In genomic region chr14:75834251-75834738, GRCm38 (mm10) we compare ENCODE assay signal across 8 mouse cellular contexts. TPM values are rescaled to one million over a fixed set of nuclear protein-coding genes. Genes with fewer than 3 reads are reported as not detected.
DNase-seq lines count a peak whose midpoint lies in the region; TF ChIP-seq lines count a peak whose summit lies in the region.

No protein-coding gene starts in this region.

- H3K9me3 ChIP-seq in limb, embryonic 10.5 days (replicated peaks), result no peaks in the 10 kb centered on the region
- no peaks in the 10 kb centered on the region for H3K9me3 ChIP-seq in midbrain, embryonic 10.5 days (replicated peaks)

- H3K4me3 ChIP-seq in limb, embryonic 10.5 days, result peak overlapping the region; percentile 58
- H3K4me3 ChIP-seq in midbrain, embryonic 10.5 days, result peak overlapping the region; percentile 63
- peak overlapping the region; percentile 64 for H3K4me3 ChIP-seq in spleen, adult 2 months (ENCODE audit: extremely low read depth, insufficient read depth, insufficient read length)

- no peak; the same call in 1 of the 2 replicates for TF ChIP-seq POLR2A in spleen, adult 2 months (IDR thresholded peaks at IDR 0.05; ENCODE audit: low read depth, low read length)

- H3K27ac ChIP-seq in limb, embryonic 10.5 days, result peak overlapping the region; percentile 96
- peak overlapping the region; percentile 95 for H3K27ac ChIP-seq in midbrain, embryonic 10.5 days (replicated peaks)
- H3K27ac ChIP-seq in spleen, adult 2 months (ENCODE audit: insufficient read depth, low read length), result peak overlapping the region; percentile 87

- no peaks in the 10 kb centered on the region for H3K36me3 ChIP-seq in limb, embryonic 10.5 days
- no peaks in the 10 kb centered on the region for H3K36me3 ChIP-seq in midbrain, embryonic 10.5 days
- no peaks in the 10 kb centered on the region for H3K36me3 ChIP-seq in spleen, adult 2 months (ENCODE audit: control insufficient read depth, insufficient read depth, low read length)

- peak; percentile 44 for DNase-seq in cerebellum, adult 9-10 months
- DNase-seq in cerebellum, postnatal 4 days (ENCODE audit: low spot score in 2 of 2), result no peak
- DNase-seq in c-Kit-positive CD71-positive TER-119-positive erythroid progenitor cells, embryonic 14.5 days (ENCODE audit: low spot score), result peak; percentile 84
- DNase-seq in gastrocnemius, postnatal 10 days, result peak; percentile 36
- DNase-seq in hindlimb bud, embryonic 11.5 days (ENCODE audit: extremely low spot score, low read depth, low spot score), result peak; percentile 96
- peak; percentile 77 for DNase-seq in limb, embryonic 10.5 days (ENCODE audit: low spot score)
- DNase-seq in midbrain, embryonic 10.5 days (ENCODE audit: low spot score), result peak; percentile 82
- peak; percentile 35 to 80 for DNase-seq in spleen, adult 2 months (ENCODE audit: low read depth in 1 of 2, low spot score in 2 of 2)

- TF ChIP-seq CTCF in spleen, adult 2 months (IDR thresholded peaks at IDR 0.05; ENCODE audit: extremely low read depth, insufficient read depth, insufficient read length, insufficient replicate concordance), result no peak

- peaks cover 42% of the 10 kb centered on the region for H3K4me1 ChIP-seq in limb, embryonic 10.5 days
- peaks cover 34% of the 10 kb centered on the region for H3K4me1 ChIP-seq in midbrain, embryonic 10.5 days
- no peaks in the 10 kb centered on the region; the same call in 1 of the 2 replicates for H3K4me1 ChIP-seq in spleen, adult 2 months (ENCODE audit: control insufficient read depth, insufficient read depth, insufficient read length)

- H3K27me3 ChIP-seq in limb, embryonic 10.5 days (ENCODE audit: low read depth, poor library complexity, severe bottlenecking), result no peaks in the 10 kb centered on the region
- H3K27me3 ChIP-seq in midbrain, embryonic 10.5 days (ENCODE audit: low read depth, poor library complexity, severe bottlenecking), result peaks cover under 1% of the 10 kb centered on the region
- H3K27me3 ChIP-seq in spleen, adult 2 months (ENCODE audit: control insufficient read depth, insufficient read depth, low read length), result no peaks in the 10 kb centered on the region

- whole genome bisulfite sequencing in limb, embryonic 10.5 days, result under 1% methylated on average over 10 of the region's 10 CpGs
- under 1% methylated on average over 10 of the region's 10 CpGs for WGBS in midbrain, embryonic 10.5 days
- WGBS in spleen, adult 2 months, result under 1% methylated on average over 10 of the region's 10 CpGs

RNA-seq across cellular contexts. Expression of gene Tpt1, which starts 10.6 kb away (rescaled TPM):
- total RNA-seq in gastrocnemius, postnatal 10 days (2021), result 1,000 to 10,000 TPM; 3,326 to 3,432 TPM
- polyA plus RNA-seq in limb, embryonic 10.5 days (2016; fragmentation: Nextera tagmentation; extraction: Ambion mirVana), result 830 and 926 TPM in 2 replicates
- polyA plus RNA-seq in midbrain, embryonic 10.5 days (2016; fragmentation: Nextera tagmentation; extraction: Ambion mirVana), result 805 and 934 TPM in 2 replicates
- polyA plus RNA-seq in spleen, adult 2 months (2012; rRNA removed), result 2,392 and 2,473 TPM in 2 replicates

RNA-seq across cellular contexts. Expression of gene Slc25a30, which starts 47.5 kb away (rescaled TPM):
- total RNA-seq in gastrocnemius, postnatal 10 days (2021), result 1 to 10 TPM; 6.3 to 9.8 TPM
- 4.8 and 6.2 TPM in 2 replicates for polyA plus RNA-seq in limb, embryonic 10.5 days (2016; fragmentation: Nextera tagmentation; extraction: Ambion mirVana)
- 5.8 and 6.3 TPM in 2 replicates for polyA plus RNA-seq in midbrain, embryonic 10.5 days (2016; fragmentation: Nextera tagmentation; extraction: Ambion mirVana)
- 6.0 and 8.7 TPM in 2 replicates for polyA plus RNA-seq in spleen, adult 2 months (2012; rRNA removed)

Comparison
In these comparisons a context has a peak if more than half of its experiments do, and no peak if none do; other contexts are left out.
1. DNase-seq: peak in cerebellum, adult 9-10 months (single experiment), c-Kit-positive CD71-positive TER-119-positive erythroid progenitor cells, embryonic 14.5 days (single experiment), gastrocnemius, postnatal 10 days (single experiment), hindlimb bud, embryonic 11.5 days (single experiment), limb, embryonic 10.5 days (single experiment), midbrain, embryonic 10.5 days (single experiment) and spleen, adult 2 months (2 of 2); none in cerebellum, postnatal 4 days (0 of 2).
2. Peak in every context shown above with its lines, with median percentiles within 50 percentile points of each other: H3K27ac ChIP-seq and H3K4me3 ChIP-seq.